Mouse (Mus musculus): Measurements from ENCODE around the gene Dcaf1.

- TF ChIP-seq CTCF (IDR thresholded peaks at IDR 0.05; ENCODE audit: low read depth, low read length) (no peak), POLR2AphosphoS5 (IDR thresholded peaks at IDR 0.05; ENCODE audit: insufficient replicate concordance, low read depth, low read length) (no peak)
Measured at GRCm38 (mm10) chr9:106892552-106892875, 70.8 kb downstream of the Dcaf1 start.
